Mouse (Mus musculus) lung, adult 2 months (tissue): ENCODE measurements around the gene Tnnt2.

ENCODE experiments used
- CTCF ChIP-seq: fragments of 200-500 bp; IDR thresholded peaks from 2 replicates; pipeline ENCODE4 v1.5.1; 2011; ENCODE audit warnings: mild to moderate bottlenecking, low read length, control low read depth; ENCODE audit not compliant: insufficient read depth
- POLR2A ChIP-seq: fragments of 200-500 bp; IDR thresholded peaks from 2 replicates; pipeline ENCODE4 v1.6.1; 2011; ENCODE audit warnings: low read depth, mild to moderate bottlenecking, control low read depth, low read length, borderline replicate concordance; ENCODE audit errors: extremely low read depth

- TF ChIP-seq CTCF (no peak), POLR2A (no peak)
Measured at GRCm38 (mm10) chr1:135893377-135893776, 57.2 kb downstream of the Tnnt2 start.
